ENCODE assay signal across 24 mouse cellular contexts in genomic region chr1:156922921-156923320, GRCm38 (mm10). TPM values are rescaled to one million over a fixed set of nuclear protein-coding genes. Genes with fewer than 3 reads are reported as not detected.
A peak's percentile ranks its signal among the peaks of the same experiment; 100 is the strongest.
DNase-seq lines count a peak whose midpoint lies in the region; ATAC-seq and TF ChIP-seq lines count a peak whose summit lies in the region.
"Had no signal": no experiment of that assay in that cellular context is flagged by ENCODE, and none has a peak within 500 bp of the region (broad histone marks: within the 10 kb centered on the region; RNA-seq: fewer than 3 reads in every experiment).

No protein-coding gene starts in this region.

- H3K27me3 ChIP-seq in spleen, adult 2 months (ENCODE audit: control insufficient read depth, insufficient read depth, low read length) = no peaks in the 10 kb centered on the region
- H3K27me3 ChIP-seq in embryonic facial prominence, embryonic 11.5 days (ENCODE audit: control insufficient read depth, insufficient read depth, low read length) = no peaks in the 10 kb centered on the region
- no peaks in the 10 kb centered on the region for H3K27me3 ChIP-seq in splenic B cell, adult 2 months (ENCODE audit: control insufficient read depth, insufficient read depth, low read length, poor library complexity, severe bottlenecking)
- H3K27me3 ChIP-seq: embryonic facial prominence, embryonic 12.5 days; forebrain, embryonic 12.5 days; forebrain, embryonic 15.5 days; hindbrain, embryonic 12.5 days; hindbrain, embryonic 15.5 days had no signal

- no peak for TF ChIP-seq CTCF in spleen, adult 2 months (IDR thresholded peaks at IDR 0.05; ENCODE audit: extremely low read depth, insufficient read depth, insufficient read length, insufficient replicate concordance)

- peak overlapping the region; percentile 42; the same call in 1 of the 2 replicates for H3K27ac ChIP-seq in spleen, adult 2 months (ENCODE audit: insufficient read depth, low read length)
- no peak overlapping the region for H3K27ac ChIP-seq in embryonic facial prominence, embryonic 11.5 days (replicated peaks; ENCODE audit: low read depth, low read length)
- H3K27ac ChIP-seq: embryonic facial prominence, embryonic 12.5 days; forebrain, embryonic 12.5 days; forebrain, embryonic 15.5 days; gastrocnemius, adult 2 months; hindbrain, embryonic 12.5 days; hindbrain, embryonic 15.5 days had no signal

- H3K4me3 ChIP-seq in spleen, adult 2 months (ENCODE audit: extremely low read depth, insufficient read depth, insufficient read length) = no peak overlapping the region
- H3K4me3 ChIP-seq in embryonic facial prominence, embryonic 11.5 days (ENCODE audit: low read depth, low read length) = no peak overlapping the region
- H3K4me3 ChIP-seq: embryonic facial prominence, embryonic 12.5 days; erythroblast, embryonic 14.5 days; forebrain, embryonic 12.5 days; forebrain, embryonic 15.5 days; gastrocnemius, adult 2 months; hindbrain, embryonic 12.5 days; hindbrain, embryonic 15.5 days had no signal

- no peaks in the 10 kb centered on the region for H3K9me3 ChIP-seq in embryonic facial prominence, embryonic 11.5 days (replicated peaks; ENCODE audit: control insufficient read depth, low read length)
- H3K9me3 ChIP-seq: embryonic facial prominence, embryonic 12.5 days; forebrain, embryonic 12.5 days; forebrain, embryonic 15.5 days; hindbrain, embryonic 12.5 days; hindbrain, embryonic 15.5 days had no signal

- no peak for DNase-seq in spleen, adult 2 months (ENCODE audit: low read depth in 1 of 2, low spot score in 2 of 2)
- no peak for DNase-seq in spleen, adult 18-20 months
- peak; percentile 59 for DNase-seq in embryonic facial prominence, embryonic 11.5 days (ENCODE audit: low spot score)
- peak; percentile 72 for DNase-seq in splenic B cell, adult 2 months (ENCODE audit: low read depth, low spot score)
- DNase-seq in cerebellum, adult 11 months = no peak
- DNase-seq in layer of hippocampus, postnatal 25 days (ENCODE audit: extremely low spot score in 1 of 2, low spot score in 1 of 2) = no peak
- DNase-seq: adrenal gland, adult 8-10 months; adrenal gland, postnatal 25 days; cerebellum, adult 18-20 months; cerebellum, adult 9-10 months; cerebellum, postnatal 14 days; gastrocnemius, adult 2 months; gastrocnemius, postnatal 14 days; heart, adult 11 months had no signal

- no peak overlapping the region for H3K4me2 ChIP-seq in embryonic facial prominence, embryonic 11.5 days (ENCODE audit: low read depth, low read length)
- H3K4me2 ChIP-seq: embryonic facial prominence, embryonic 12.5 days; forebrain, embryonic 12.5 days; forebrain, embryonic 15.5 days; heart, embryonic 11.5 days; hindbrain, embryonic 12.5 days; hindbrain, embryonic 15.5 days had no signal

- H3K9ac ChIP-seq in embryonic facial prominence, embryonic 11.5 days (replicated peaks; ENCODE audit: low read length) = no peak overlapping the region
- H3K9ac ChIP-seq: embryonic facial prominence, embryonic 12.5 days; forebrain, embryonic 12.5 days; forebrain, embryonic 15.5 days; hindbrain, embryonic 12.5 days; hindbrain, embryonic 15.5 days had no signal

- ATAC-seq in embryonic facial prominence, embryonic 11.5 days (replicated peaks; ENCODE audit: insufficient number of reproducible peaks, low FRiP score, low TSS enrichment, low read depth) = no peak
- ATAC-seq: activated CD4-positive, CD25-positive, alpha-beta regulatory T cell, adult 4 months; CD4-positive, CD25-positive, alpha-beta regulatory T cell, adult 4 months; forebrain, embryonic 15.5 days; intestine, postnatal 0 days had no signal

- WGBS in spleen, adult 2 months = 55% methylated on average over 6 of the region's 6 CpGs
- WGBS in embryonic facial prominence, embryonic 11.5 days = 50% methylated on average over 6 of the region's 6 CpGs

- peaks cover 30% of the 10 kb centered on the region for H3K4me1 ChIP-seq in spleen, adult 2 months (ENCODE audit: control insufficient read depth, insufficient read depth, insufficient read length)
- no peaks in the 10 kb centered on the region for H3K4me1 ChIP-seq in embryonic facial prominence, embryonic 11.5 days (ENCODE audit: control insufficient read depth, insufficient read depth, low read length)

- H3K36me3 ChIP-seq in spleen, adult 2 months (ENCODE audit: control insufficient read depth, insufficient read depth, low read length) = peaks cover 2% of the 10 kb centered on the region; the same call in 1 of the 2 replicates
- H3K36me3 ChIP-seq in embryonic facial prominence, embryonic 11.5 days (replicated peaks; ENCODE audit: control insufficient read depth, insufficient read depth, low read depth, low read length) = no peaks in the 10 kb centered on the region
- H3K36me3 ChIP-seq in splenic B cell, adult 2 months (ENCODE audit: control insufficient read depth, insufficient read depth, low read length, poor library complexity, severe bottlenecking) = peaks cover 7% of the 10 kb centered on the region; the same call in 1 of the 2 replicates
- H3K36me3 ChIP-seq: forebrain, embryonic 15.5 days; hindbrain, embryonic 12.5 days; hindbrain, embryonic 15.5 days had no signal

- no peak for TF ChIP-seq POLR2A in spleen, adult 2 months (IDR thresholded peaks at IDR 0.05; ENCODE audit: low read depth, low read length)

RNA-seq across cellular contexts. Expression of gene Ralgps2, which starts 16.5 kb away (rescaled TPM):
- polyA plus RNA-seq in spleen, adult 2 months (2012; rRNA removed) = 29.1 and 36.5 TPM in 2 replicates
- polyA plus RNA-seq in embryonic facial prominence, embryonic 11.5 days (2014; fragmentation: Nextera tagmentation; extraction: Ambion mirVana) = 76.1 and 84.9 TPM in 2 replicates
- 10 to 100 TPM; 64.5 to 69.2 TPM for total RNA-seq in layer of hippocampus, postnatal 25 days (2021)

Comparison
In these comparisons a context has a peak if more than half of its experiments do, and no peak if none do; other contexts are left out.
1. DNase-seq: peak in embryonic facial prominence, embryonic 11.5 days (single experiment) and splenic B cell, adult 2 months (single experiment); none in spleen, adult 2 months (0 of 2), spleen, adult 18-20 months (0 of 2), cerebellum, adult 11 months (single experiment) and layer of hippocampus, postnatal 25 days (0 of 2).